Mouse (Mus musculus) limb, embryonic 11.5 days (tissue): ENCODE data around the gene Ddit4. TPM values are rescaled to one million over a fixed set of nuclear protein-coding genes. Genes with fewer than 3 reads are reported as not detected.

Experiments used
- ATAC-seq: fragments of 200-750 bp; cut with Nextera tagmentation; 2 replicates; pipeline ENCODE4 v1.8.0; 2017; ENCODE audit warnings: low read depth; ENCODE audit not compliant: insufficient number of reproducible peaks, low FRiP score, low TSS enrichment
- DNase-seq: peaks from one replicate; pipeline ENCODE4 v3.0.0-alpha.2; 2015; ENCODE audit warnings: low spot score
- H3K27ac ChIP-seq: fragments of 300-500 bp; sonication (generic); replicated peaks from 2 replicates; pipeline ENCODE4 v1.5.1; 2014; ENCODE audit warnings: low read depth, mild to moderate bottlenecking, low read length
- H3K27me3 ChIP-seq: fragments of 300-500 bp; sonication (generic); 2 replicates; pipeline ENCODE4 v1.6.1; 2014; ENCODE audit warnings: mild to moderate bottlenecking, low read length, mixed read lengths; ENCODE audit not compliant: control insufficient read depth, insufficient read depth
- H3K36me3 ChIP-seq: fragments of 300-500 bp; sonication (generic); 2 replicates; pipeline ENCODE4 v1.6.1; 2014; ENCODE audit warnings: mild to moderate bottlenecking, low read length, moderate library complexity, mixed read lengths; ENCODE audit not compliant: control insufficient read depth, insufficient read depth
- H3K4me1 ChIP-seq: fragments of 300-500 bp; sonication (generic); 2 replicates; pipeline ENCODE4 v1.6.1; 2014; ENCODE audit warnings: low read length, mixed read lengths; ENCODE audit not compliant: control insufficient read depth, insufficient read depth
- H3K4me2 ChIP-seq: fragments of 300-500 bp; sonication (generic); 2 replicates; pipeline ENCODE4 v1.6.1; 2014; ENCODE audit warnings: low read depth, mild to moderate bottlenecking, moderate library complexity; ENCODE audit not compliant: severe bottlenecking
- H3K4me3 ChIP-seq: fragments of 300-500 bp; sonication (generic); 2 replicates; pipeline ENCODE4 v1.5.1; 2014; ENCODE audit warnings: low read depth, low read length
- H3K9ac ChIP-seq: fragments of 300-500 bp; sonication (generic); 2 replicates; pipeline ENCODE4 v1.6.1; 2014; ENCODE audit warnings: mild to moderate bottlenecking, low read length
- H3K9me3 ChIP-seq: fragments of 300-500 bp; sonication (generic); 2 replicates; pipeline ENCODE4 v1.6.1; 2016; ENCODE audit warnings: low read length; ENCODE audit not compliant: control insufficient read depth
- WGBS: fragments of 180-500 bp; shearing (Covaris S2); extraction: QIAGEN DNeasy Blood & Tissue Kit; methylation state at CpG from one replicate; pipeline ENCODE4 v1.1.7; 2014; 5-methylcytosine and 5-hydroxymethylcytosine counted together
- polyA plus RNA-seq: library from polyadenylated mRNA; unstranded; fragments of >200 nt; fragmentation: Nextera tagmentation; extraction: Ambion mirVana; gene quantifications from 2 replicates; pipeline ENCODE4 v1.2.1, GENCODE M21; 2014

Ddit4 gene
- polyA plus RNA-seq, 1 experiment from 2014 or later = 10.2 TPM

DNA sequence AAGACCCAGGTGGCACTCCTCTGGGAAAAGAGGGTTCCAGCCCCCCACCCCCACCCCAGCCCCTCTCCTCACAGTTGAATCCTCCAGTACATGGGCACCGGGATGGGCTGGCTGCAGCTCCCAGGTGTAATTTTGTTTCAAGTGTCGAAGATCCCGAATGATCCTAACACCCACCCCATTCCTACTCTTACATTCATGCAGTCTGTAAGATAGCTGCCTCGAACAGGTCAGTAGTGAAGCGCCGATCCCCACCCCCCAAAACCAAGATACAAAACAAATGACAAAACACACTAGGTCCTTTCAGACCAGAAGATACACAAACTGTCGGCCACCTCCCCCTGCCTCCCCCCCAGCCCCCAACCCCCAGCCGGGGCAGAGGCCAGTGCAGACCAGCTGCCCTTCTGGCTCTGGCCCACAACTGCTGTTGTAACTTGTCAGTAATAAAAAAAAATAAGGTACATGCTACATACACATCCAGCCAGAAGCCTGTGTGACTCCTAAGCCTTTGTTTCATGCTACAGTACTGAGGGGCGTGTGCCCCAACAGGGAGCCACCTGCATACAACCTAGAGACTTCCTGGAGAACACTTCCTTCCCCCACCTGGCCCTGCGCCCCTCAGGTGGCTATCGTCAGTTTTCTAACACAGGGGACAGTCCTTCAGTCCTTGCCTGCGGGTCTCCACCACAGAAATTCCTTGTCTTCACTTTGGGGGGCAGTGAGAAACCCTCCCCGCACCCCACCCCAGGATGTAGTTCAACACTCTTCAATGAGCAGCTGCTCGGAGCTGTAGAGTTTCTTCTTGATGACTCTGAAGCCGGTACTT lies 1.6 kb downstream of the Ddit4 start:
- Histone ChIP-seq H3K27me3 (no peaks in the 10 kb centered on the region), H3K4me2 (peak overlapping the region; percentile 94), H3K9ac (peak overlapping the region; percentile 91), H3K4me1 (peaks cover 26% of the 10 kb centered on the region), H3K36me3 (no peaks in the 10 kb centered on the region), H3K9me3 (no peaks in the 10 kb centered on the region), H3K4me3 (peak overlapping the region; percentile 99), H3K27ac (no peak overlapping the region)
- DNase-seq = no peak
- 43% methylated on average over 15 of the region's 15 CpGs for WGBS
- no peak for ATAC-seq

DNA sequence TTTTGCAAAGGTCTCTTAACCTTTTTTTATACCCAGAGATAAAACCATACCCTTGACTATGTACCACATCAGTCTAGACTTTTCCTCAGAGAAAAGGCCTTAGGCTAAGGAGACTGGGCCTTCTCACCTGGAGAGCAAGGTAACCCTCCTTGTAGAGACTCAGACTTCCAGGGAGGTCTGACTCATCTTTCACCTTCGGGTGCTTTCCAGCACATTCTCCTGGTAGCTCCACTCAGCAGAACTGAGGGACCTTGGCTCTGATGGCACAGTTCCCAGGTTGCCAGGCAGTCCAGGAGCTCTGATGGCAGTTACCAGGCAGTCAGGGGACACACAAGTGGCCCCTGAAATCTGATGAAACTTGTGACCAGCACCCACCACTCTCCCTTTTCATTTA lies 2.4 kb downstream of the Ddit4 start:
- peak overlapping the region; percentile 99 for H3K4me3 ChIP-seq
- peaks cover 26% of the 10 kb centered on the region for H3K4me1 ChIP-seq
- WGBS = 91% methylated on average over 1 of the region's 1 CpGs
- DNase-seq (no peak), ATAC-seq (no peak)
- H3K9ac ChIP-seq = no peak overlapping the region
- peak overlapping the region; percentile 94 for H3K4me2 ChIP-seq
- H3K36me3 ChIP-seq = no peaks in the 10 kb centered on the region
- H3K27ac ChIP-seq = 0 out of 2 replicates have a peak overlapping the region, but pooled peaks have one; percentile 22
- H3K27me3 ChIP-seq = no peaks in the 10 kb centered on the region
- no peaks in the 10 kb centered on the region for H3K9me3 ChIP-seq

DNA sequence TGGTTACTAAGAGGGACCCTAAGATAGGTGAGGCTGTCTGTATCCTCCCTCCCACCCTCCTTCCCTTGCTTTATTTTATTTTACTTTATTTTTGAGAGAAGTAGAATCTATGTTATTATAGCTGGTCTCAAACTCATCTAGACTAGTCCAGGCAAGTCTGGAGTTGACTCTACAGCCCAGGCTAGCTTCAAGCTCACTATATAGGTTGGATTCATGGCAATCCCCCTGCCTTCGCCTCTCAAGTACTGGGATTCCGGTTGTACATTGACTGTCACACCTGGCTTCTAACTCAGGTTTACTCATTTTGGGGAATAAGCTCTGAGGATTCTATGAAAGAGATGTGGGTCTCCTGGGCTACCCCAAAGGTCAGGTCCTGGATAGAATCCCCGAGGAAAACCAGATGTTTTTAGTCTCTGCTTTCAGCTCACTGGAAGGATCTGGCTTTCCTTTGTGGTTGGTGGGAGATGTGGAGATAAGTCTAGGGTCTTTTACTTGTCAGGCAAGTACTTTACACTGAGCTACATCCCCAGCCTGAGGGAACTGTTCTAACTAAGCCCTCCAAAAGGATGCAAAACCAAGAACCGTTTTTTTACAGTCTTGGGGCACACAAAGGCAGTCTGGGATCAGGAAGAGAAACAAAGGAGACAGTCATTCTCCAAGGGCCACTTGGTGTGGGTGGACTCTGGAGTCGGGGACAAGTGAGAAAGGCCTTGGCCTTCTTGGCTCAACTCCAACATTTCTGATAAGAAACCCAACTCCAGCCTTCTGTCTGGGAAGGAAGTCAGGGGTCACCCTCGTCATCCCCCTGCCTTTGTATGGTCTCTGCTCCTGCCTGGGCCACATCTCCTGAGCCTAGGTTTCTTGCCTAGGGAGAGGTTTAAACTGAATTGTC lies 3.0 kb downstream of the Ddit4 start:
- WGBS = 59% methylated on average over 6 of the region's 6 CpGs
- no peaks in the 10 kb centered on the region for H3K27me3 ChIP-seq
- no peak overlapping the region for H3K9ac ChIP-seq
- ATAC-seq = no peak
- 0 out of 2 replicates have a peak overlapping the region, but pooled peaks have one; percentile 42 for H3K27ac ChIP-seq
- H3K4me3 ChIP-seq = no peak overlapping the region
- H3K9me3 ChIP-seq = no peaks in the 10 kb centered on the region
- peaks cover 29% of the 10 kb centered on the region for H3K4me1 ChIP-seq
- no peak for DNase-seq
- H3K36me3 ChIP-seq = no peaks in the 10 kb centered on the region
- H3K4me2 ChIP-seq = peak overlapping the region; percentile 94; the same call in 1 of the 2 replicates

GRCm38 (mm10) chr10:59947296-59948073 lies 4.1 kb downstream of the Ddit4 start:
- Histone ChIP-seq H3K4me1 (peaks cover 31% of the 10 kb centered on the region), H3K27ac (peak overlapping the region; percentile 36; the same call in 1 of the 2 replicates)

GRCm38 (mm10) chr10:59946362-59946761 lies 5.3 kb downstream of the Ddit4 start:
- DNase-seq (no peak), ATAC-seq (no peak)
- Histone ChIP-seq H3K27ac (no peak overlapping the region), H3K4me3 (no peak overlapping the region), H3K4me1 (peaks cover 31% of the 10 kb centered on the region), H3K27me3 (no peaks in the 10 kb centered on the region), H3K4me2 (no peak overlapping the region), H3K36me3 (no peaks in the 10 kb centered on the region), H3K9ac (no peak overlapping the region), H3K9me3 (no peaks in the 10 kb centered on the region)
- 87% methylated on average over 5 of the region's 5 CpGs for WGBS

More at GRCm38 (mm10) chr10:59947296-59948073, 4.1 kb downstream of the Ddit4 start:
- no peaks in the 10 kb centered on the region for H3K27me3 ChIP-seq
- H3K9ac ChIP-seq = no peak overlapping the region
- 75% methylated on average over 7 of the region's 7 CpGs for WGBS
- ATAC-seq = no peak
- no peak for DNase-seq
- H3K4me2 ChIP-seq = no peak overlapping the region
- H3K36me3 ChIP-seq = no peaks in the 10 kb centered on the region
- H3K4me3 ChIP-seq = no peak overlapping the region
- no peaks in the 10 kb centered on the region for H3K9me3 ChIP-seq

GRCm38 (mm10) chr10:59945416-59945815 lies 6.2 kb downstream of the Ddit4 start:
- no peaks in the 10 kb centered on the region for H3K27me3 ChIP-seq
- no peaks in the 10 kb centered on the region for H3K9me3 ChIP-seq
- no peak overlapping the region for H3K9ac ChIP-seq
- H3K4me1 ChIP-seq = peaks cover 28% of the 10 kb centered on the region
- DNase-seq (no peak), ATAC-seq (no peak)
- no peak overlapping the region for H3K4me3 ChIP-seq
- no peak overlapping the region for H3K27ac ChIP-seq
- H3K36me3 ChIP-seq = no peaks in the 10 kb centered on the region
- H3K4me2 ChIP-seq = no peak overlapping the region
- 93% methylated on average over 3 of the region's 3 CpGs for WGBS

- H3K27me3 ChIP-seq = no peaks in the 10 kb centered on the region
- peak; percentile 38; the same call in 1 of the 2 replicates for ATAC-seq
- peaks cover 13% of the 10 kb centered on the region for H3K4me1 ChIP-seq
- no peak overlapping the region for H3K4me3 ChIP-seq
- no peaks in the 10 kb centered on the region for H3K36me3 ChIP-seq
- no peaks in the 10 kb centered on the region for H3K9me3 ChIP-seq
- H3K9ac ChIP-seq = peak overlapping the region; percentile 28; the same call in 1 of the 2 replicates
- no peak overlapping the region for H3K27ac ChIP-seq
- peak; percentile 61 for DNase-seq
- H3K4me2 ChIP-seq = peak overlapping the region; percentile 33
- WGBS = 53% methylated on average over 13 of the region's 13 CpGs
These were observed 8.1 kb downstream of the Ddit4 start for GRCm38 (mm10) chr10:59943421-59943989.
